Mouse (Mus musculus) heart, adult 8-10 months (tissue): ENCODE results near the gene Srd5a3. TPM values are rescaled to one million over a fixed set of nuclear protein-coding genes. Genes with fewer than 3 reads are reported as not detected.
A peak's percentile ranks its signal among the peaks of the same experiment; 100 is the strongest.

Source experiments
- DNase-seq: peaks from one replicate; pipeline ENCODE4 v3.0.0; 2022; ENCODE audit warnings: low spot score
- total RNA-seq, 4 experiments: library from RNA; stranded (reverse); gene quantifications; 2 replicates each; pipeline ENCODE4 v1.2.4; 2022

Srd5a3 gene
- total RNA-seq, 4 experiments from 2014 or later = 6.1 to 7.4 (median 7.0) TPM

GRCm38 (mm10) chr5:76152956-76153355 is 12.9 kb downstream of the Srd5a3 start:
- no peak for DNase-seq

DNA sequence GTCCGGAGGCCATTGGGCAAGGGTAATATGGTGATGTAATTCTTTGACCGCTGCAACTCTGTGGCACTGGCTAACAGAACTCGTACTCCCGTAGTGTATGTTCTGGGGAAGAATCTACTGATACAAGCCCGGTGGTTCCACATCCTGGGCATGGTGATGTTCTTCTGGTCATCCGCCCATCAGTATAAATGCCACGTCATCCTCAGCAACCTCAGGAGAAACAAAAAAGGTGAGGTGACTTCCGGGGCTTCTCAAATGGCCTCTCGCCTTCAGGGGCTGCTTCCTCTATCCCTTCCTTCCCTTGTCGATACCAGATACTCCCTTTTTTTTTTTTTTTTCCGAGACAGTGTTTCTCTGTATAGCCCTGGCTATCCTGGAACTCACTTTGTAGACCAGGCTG is 13.4 kb downstream of the Srd5a3 start:
- no peak for DNase-seq

DNA sequence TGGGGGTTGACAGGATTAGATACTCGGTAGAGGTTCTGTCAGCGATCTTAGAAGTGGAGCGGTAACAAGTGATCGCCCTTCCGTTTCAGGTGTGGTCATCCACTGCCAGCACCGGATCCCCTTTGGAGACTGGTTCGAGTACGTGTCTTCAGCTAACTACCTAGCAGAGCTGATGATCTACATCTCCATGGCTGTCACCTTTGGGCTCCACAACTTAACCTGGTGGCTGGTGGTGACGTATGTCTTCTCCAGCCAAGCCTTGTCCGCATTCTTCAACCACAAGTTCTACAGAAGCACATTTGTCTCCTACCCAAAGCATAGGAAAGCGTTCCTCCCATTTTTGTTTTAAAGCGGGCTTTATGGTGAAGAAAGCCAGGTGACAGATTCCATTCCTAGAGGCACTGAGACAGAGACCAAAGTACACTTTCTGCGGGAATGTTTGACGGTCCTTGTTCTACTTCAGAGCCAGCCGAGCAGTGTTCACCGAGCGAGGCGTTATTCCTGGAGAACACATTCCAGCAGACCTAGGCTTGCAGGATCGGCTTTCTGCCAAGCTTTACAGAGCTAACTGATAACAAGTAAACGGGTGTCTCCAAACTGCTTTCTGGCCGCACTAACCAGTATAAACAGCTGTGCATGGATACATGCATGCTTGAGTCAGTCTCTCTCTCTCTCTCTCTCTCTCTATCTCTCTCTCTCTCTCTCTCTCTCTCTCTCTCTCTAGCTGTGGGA is 14.5 kb downstream of the Srd5a3 start:
- no peak for DNase-seq

DNA sequence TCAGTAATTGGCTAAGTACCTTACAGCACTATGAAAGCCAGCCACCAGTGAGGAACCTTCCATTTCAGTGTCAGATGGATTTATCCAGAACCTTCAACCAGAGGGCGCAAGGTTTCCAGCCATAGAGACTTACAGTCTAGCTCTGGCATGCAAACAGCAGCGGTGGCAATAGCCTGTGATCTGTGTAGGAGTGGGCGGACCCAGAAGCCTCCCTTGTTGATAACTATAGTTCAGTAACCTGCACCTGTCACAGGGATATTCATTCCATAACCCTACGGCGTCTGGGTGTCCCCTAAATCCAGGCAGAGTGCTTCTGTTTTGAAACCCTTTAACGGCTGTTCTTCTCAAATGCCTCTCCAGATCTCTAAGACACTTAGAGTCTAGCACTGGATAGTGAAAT is 19.5 kb downstream of the Srd5a3 start:
- DNase-seq = no peak

- DNase-seq = no peak
Observed at GRCm38 (mm10) chr5:76160086-76160485, 20.0 kb downstream of the Srd5a3 start.

DNA sequence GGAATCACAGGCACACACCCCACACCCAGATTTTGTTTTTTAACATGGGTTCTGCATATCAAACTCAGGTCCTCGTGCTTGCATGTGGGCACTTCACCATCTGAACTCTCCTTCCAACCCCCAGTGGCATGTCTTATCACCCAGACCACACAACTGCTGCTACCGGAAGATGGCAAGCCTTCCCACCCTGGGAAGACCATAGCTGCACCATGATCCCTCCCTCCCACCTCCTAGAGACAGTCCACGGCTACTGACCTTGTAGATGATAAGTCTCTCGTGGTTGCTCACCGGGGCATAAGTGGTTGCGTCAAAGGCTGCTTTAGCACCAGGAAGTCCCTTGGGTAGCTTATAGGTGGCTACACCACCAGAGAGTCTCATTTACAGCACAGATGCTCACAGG is 21.4 kb downstream of the Srd5a3 start:
- DNase-seq = no peak

- no peak for DNase-seq
Observed at GRCm38 (mm10) chr5:76162926-76163325, 22.9 kb downstream of the Srd5a3 start.

- DNase-seq = no peak
Observed at GRCm38 (mm10) chr5:76163828-76164390, 23.8 kb downstream of the Srd5a3 start.

- no peak for DNase-seq
Observed at GRCm38 (mm10) chr5:76164827-76165226, 24.8 kb downstream of the Srd5a3 start.

DNA sequence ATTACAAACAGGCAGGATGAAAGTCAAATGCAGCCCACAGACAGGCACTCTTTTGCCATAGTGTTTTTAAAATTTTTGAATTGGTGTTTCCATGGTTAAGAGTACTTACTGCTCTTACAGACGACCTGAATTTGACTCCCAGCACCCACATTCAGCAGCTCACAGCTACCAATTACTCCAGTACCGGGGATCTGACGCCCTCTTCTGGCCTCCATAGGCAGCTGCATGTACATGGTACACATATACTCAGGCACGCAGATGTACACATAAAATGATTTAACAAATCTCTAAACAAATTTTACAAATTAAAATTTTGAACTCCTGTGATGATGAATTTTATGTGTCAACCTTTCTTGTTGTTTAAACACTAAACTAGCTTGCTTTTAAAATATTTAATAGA is 30.5 kb downstream of the Srd5a3 start:
- no peak for DNase-seq

DNA sequence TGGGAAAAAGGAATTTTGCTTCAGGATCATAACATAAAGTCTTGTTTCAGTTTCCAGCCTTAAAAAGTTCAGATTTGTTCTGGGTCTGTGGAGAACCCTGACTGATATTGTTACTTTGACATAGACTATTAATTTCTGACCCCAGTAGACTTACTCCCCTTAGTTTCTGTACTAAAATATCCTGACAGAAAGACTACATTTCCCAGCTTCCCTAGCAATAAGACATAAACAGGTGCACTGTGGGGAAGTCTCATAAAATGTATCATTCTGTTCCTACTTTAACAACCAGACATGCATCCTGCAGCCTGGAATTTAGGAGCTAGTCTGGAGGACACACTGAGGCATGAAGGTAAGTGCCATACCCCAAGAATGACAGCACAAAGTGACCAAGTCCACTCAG is 31.0 kb downstream of the Srd5a3 start:
- no peak for DNase-seq

DNA sequence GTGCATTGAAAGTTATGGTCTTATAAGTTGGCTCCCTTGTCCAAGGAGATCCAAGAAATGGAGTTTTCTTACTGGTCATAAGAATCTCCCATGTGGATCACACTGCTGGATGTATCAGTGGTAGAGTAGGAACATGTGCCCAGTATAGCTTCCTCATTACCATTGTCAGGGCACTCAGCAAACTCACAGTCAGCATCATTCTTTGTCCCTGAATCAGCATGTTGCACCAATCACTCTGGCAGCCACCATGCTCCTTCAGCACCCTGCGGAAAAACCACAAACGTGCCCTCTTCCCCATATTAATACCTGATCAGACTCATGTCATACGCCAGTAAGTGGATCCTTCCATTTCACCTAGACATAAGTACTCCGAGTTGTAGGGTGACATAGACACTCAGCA is 35.0 kb downstream of the Srd5a3 start:
- DNase-seq = no peak

- peak; percentile 10 for DNase-seq
Observed at GRCm38 (mm10) chr5:76176411-76176810, 36.3 kb downstream of the Srd5a3 start.

DNA sequence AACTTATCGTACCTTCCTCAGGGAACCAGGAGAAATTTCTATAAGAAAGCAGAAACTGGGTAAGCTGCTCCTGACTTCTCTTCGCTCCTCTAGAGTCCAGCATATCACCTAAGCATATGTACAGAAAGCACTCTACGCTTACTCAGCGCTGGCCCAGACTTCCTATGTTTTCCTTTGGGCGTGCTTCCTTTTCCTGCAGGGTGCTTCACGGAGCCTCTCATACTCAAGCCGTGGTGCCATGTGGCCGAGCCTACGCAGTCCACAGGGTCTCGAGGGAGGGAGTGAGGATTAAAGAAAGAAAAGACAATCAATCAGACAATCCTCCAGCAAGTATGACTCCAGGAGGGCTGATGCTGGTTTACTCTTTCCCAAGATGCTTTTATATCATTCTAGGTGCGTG is 36.8 kb downstream of the Srd5a3 start:
- no peak for DNase-seq

GRCm38 (mm10) chr5:76177664-76178063 is 37.6 kb downstream of the Srd5a3 start:
- DNase-seq = no peak

DNA sequence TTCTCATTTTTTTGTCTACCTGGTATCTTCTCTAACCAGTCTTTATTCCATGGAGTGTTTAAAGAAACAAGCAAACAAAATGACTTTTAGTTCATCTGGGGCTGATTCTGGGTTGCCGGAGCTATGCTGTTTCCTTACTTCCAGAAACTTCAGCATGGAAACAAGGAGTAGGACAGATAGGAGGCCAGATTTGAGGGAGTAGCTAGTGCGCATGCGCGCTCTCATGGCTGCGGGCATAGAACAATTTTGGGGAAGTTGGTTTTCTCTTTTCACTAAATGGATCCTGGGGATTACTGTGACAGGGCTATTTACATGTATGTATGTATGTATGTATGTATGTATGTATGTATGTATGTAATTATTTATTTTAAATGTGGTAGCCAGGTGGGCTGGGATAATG is 39.1 kb downstream of the Srd5a3 start:
- no peak for DNase-seq

GRCm38 (mm10) chr5:76179791-76180190 is 39.7 kb downstream of the Srd5a3 start:
- DNase-seq = no peak

GRCm38 (mm10) chr5:76182326-76182725 is 42.3 kb downstream of the Srd5a3 start:
- DNase-seq = no peak

DNA sequence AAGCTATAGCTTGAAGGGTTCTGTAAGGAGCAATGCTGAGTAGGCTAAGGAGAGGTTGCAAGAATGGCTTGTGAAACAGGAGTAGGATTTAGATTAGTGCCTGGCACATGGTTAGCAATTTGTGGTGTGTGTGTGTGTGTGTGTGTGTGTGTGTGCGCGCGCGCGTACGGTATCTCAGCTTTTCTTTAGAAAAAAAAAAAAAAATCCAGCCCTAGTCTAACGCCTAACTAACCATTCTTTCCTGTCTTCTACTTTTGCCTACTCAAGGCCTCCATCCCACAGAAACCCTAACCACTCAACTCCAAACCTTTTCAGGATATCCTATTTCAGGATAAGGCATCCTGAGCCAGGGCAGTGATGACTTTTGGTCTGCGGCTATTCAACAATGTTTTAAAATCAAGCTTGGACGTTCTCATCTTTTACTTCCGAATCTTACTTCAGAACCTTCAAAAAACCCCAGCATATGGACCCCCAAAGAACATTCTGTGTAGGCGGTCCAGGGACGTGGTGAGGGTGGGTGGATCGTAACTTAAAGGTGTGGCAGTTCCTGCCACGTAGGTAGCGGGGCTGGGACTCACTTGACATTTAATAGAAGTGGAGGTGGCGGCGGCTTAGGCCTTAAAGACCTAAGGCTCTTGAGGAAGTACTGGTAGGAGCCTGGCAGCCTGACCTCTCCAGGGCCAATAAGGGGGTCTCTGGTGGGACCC is 43.1 kb downstream of the Srd5a3 start:
- no peak for DNase-seq

GRCm38 (mm10) chr5:76183750-76184261 is 43.7 kb downstream of the Srd5a3 start, which contains the start of gene Tmem165:
Gene Tmem165, plus strand, starts transcription at chr5:76183880.
- peak; percentile 95 for DNase-seq

- peak; percentile 30 for DNase-seq
Observed at GRCm38 (mm10) chr5:76184286-76185080, 44.4 kb downstream of the Srd5a3 start.

DNA sequence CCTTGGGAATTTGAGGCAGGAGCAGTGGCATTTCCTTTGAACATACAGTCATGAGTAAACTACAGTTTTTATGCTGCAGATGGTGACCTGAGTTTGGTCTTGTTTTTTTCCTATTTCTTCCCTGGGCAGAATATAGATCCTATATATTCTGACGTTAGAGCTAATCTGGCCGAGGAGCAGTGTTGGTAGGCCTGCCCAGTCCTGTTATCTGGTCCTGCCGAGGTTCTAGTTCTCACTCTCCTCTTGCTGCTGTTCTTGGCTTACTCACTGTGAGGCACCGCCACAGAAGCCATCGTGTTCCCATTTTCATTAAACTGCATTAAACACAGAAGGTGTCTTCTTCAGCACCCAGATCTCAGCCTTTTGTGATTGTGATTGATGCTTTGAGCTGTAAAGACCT is 47.8 kb downstream of the Srd5a3 start:
- DNase-seq = no peak
